Mouse (Mus musculus): Measurements from ENCODE around the gene Cfap45. TPM values are rescaled to one million over a fixed set of nuclear protein-coding genes. Genes with fewer than 3 reads are reported as not detected.

Cfap45 gene
- polyA plus RNA-seq, 1 experiment from 2014 or later, result 0.40 TPM

- ATAC-seq (ENCODE audit: low read depth), result no peak
- 69% methylated on average over 6 of the region's 6 CpGs for WGBS (ENCODE audit: insufficient replicate concordance)
- no peak overlapping the region for H3K9ac ChIP-seq (ENCODE audit: low read depth, low read length)
These were observed 63.7 kb downstream of the Cfap45 start for GRCm38 (mm10) chr1:172584271-172584670.

GRCm38 (mm10) chr1:172585026-172585425, 64.4 kb downstream of the Cfap45 start:
- no peak for ATAC-seq (ENCODE audit: low read depth)
- Histone ChIP-seq H3K27ac (ENCODE audit: low read length) (no peak overlapping the region), H3K9ac (ENCODE audit: low read depth, low read length) (no peak overlapping the region), H3K4me3 (ENCODE audit: low read depth, low read length) (no peak overlapping the region), H3K27me3 (ENCODE audit: control insufficient read depth, insufficient read depth, low read depth, low read length) (no peaks in the 10 kb centered on the region; the same call in 1 of the 2 replicates), H3K4me1 (ENCODE audit: control insufficient read depth, low read depth, low read length) (no peaks in the 10 kb centered on the region), H3K4me2 (ENCODE audit: low read depth, low read length) (no peak overlapping the region), H3K9me3 (replicated peaks; ENCODE audit: control insufficient read depth, low read length) (no peaks in the 10 kb centered on the region), H3K36me3 (ENCODE audit: control insufficient read depth, insufficient read depth) (no peaks in the 10 kb centered on the region)
- 42% methylated on average over 4 of the region's 4 CpGs for WGBS (ENCODE audit: insufficient replicate concordance)

More at GRCm38 (mm10) chr1:172584271-172584670, 63.7 kb downstream of the Cfap45 start:
- no peak overlapping the region for H3K27ac ChIP-seq (ENCODE audit: low read length)
- no peak overlapping the region for H3K4me2 ChIP-seq (ENCODE audit: low read depth, low read length)
- H3K27me3 ChIP-seq (ENCODE audit: control insufficient read depth, insufficient read depth, low read depth, low read length), result no peaks in the 10 kb centered on the region; the same call in 1 of the 2 replicates
- H3K4me3 ChIP-seq (ENCODE audit: low read depth, low read length), result no peak overlapping the region
- no peaks in the 10 kb centered on the region for H3K4me1 ChIP-seq (ENCODE audit: control insufficient read depth, low read depth, low read length)
- no peaks in the 10 kb centered on the region for H3K36me3 ChIP-seq (ENCODE audit: control insufficient read depth, insufficient read depth)
- H3K9me3 ChIP-seq (replicated peaks; ENCODE audit: control insufficient read depth, low read length), result no peaks in the 10 kb centered on the region

- H3K27ac ChIP-seq (ENCODE audit: low read length), result no peak overlapping the region
These were observed 65.3 kb downstream of the Cfap45 start for GRCm38 (mm10) chr1:172585612-172586567.

GRCm38 (mm10) chr1:172590385-172590784, 69.8 kb downstream of the Cfap45 start, which contains the start of gene Slamf8:
Gene Slamf8, minus strand, starts transcription at chr1:172590568.
- no peaks in the 10 kb centered on the region for H3K4me1 ChIP-seq (ENCODE audit: control insufficient read depth, low read depth, low read length)
- no peak within 1 kb of the TSS for H3K4me2 ChIP-seq (ENCODE audit: low read depth, low read length)
- no peak for ATAC-seq (ENCODE audit: low read depth)
- H3K9me3 ChIP-seq (replicated peaks; ENCODE audit: control insufficient read depth, low read length), result no peaks in the 10 kb centered on the region
- H3K36me3 ChIP-seq (ENCODE audit: control insufficient read depth, insufficient read depth), result no peaks in the 10 kb centered on the region
- no peak within 1 kb of the TSS for H3K4me3 ChIP-seq (ENCODE audit: low read depth, low read length)
- no peaks in the 10 kb centered on the region; the same call in 1 of the 2 replicates for H3K27me3 ChIP-seq (ENCODE audit: control insufficient read depth, insufficient read depth, low read depth, low read length)
- H3K9ac ChIP-seq (ENCODE audit: low read depth, low read length), result no peak within 1 kb of the TSS
- 55% methylated on average over 7 of the region's 7 CpGs for WGBS (ENCODE audit: insufficient replicate concordance)
- no peak within 1 kb of the TSS for H3K27ac ChIP-seq (ENCODE audit: low read length)

More at GRCm38 (mm10) chr1:172585612-172586567, 65.3 kb downstream of the Cfap45 start:
- no peak for ATAC-seq (ENCODE audit: low read depth)
- Histone ChIP-seq H3K27me3 (ENCODE audit: control insufficient read depth, insufficient read depth, low read depth, low read length) (no peaks in the 10 kb centered on the region; the same call in 1 of the 2 replicates), H3K4me3 (ENCODE audit: low read depth, low read length) (no peak overlapping the region), H3K9me3 (replicated peaks; ENCODE audit: control insufficient read depth, low read length) (no peaks in the 10 kb centered on the region), H3K4me1 (ENCODE audit: control insufficient read depth, low read depth, low read length) (no peaks in the 10 kb centered on the region), H3K4me2 (ENCODE audit: low read depth, low read length) (no peak overlapping the region), H3K9ac (ENCODE audit: low read depth, low read length) (no peak overlapping the region), H3K36me3 (ENCODE audit: control insufficient read depth, insufficient read depth) (no peaks in the 10 kb centered on the region)
- 43% methylated on average over 26 of the region's 26 CpGs for WGBS (ENCODE audit: insufficient replicate concordance)

GRCm38 (mm10) chr1:172593321-172593720, 72.7 kb downstream of the Cfap45 start:
- Histone ChIP-seq H3K27me3 (ENCODE audit: control insufficient read depth, insufficient read depth, low read depth, low read length) (no peaks in the 10 kb centered on the region), H3K36me3 (ENCODE audit: control insufficient read depth, insufficient read depth) (no peaks in the 10 kb centered on the region), H3K9me3 (replicated peaks; ENCODE audit: control insufficient read depth, low read length) (no peaks in the 10 kb centered on the region), H3K4me1 (ENCODE audit: control insufficient read depth, low read depth, low read length) (no peaks in the 10 kb centered on the region), H3K9ac (ENCODE audit: low read depth, low read length) (no peak overlapping the region), H3K4me2 (ENCODE audit: low read depth, low read length) (no peak overlapping the region), H3K4me3 (ENCODE audit: low read depth, low read length) (no peak overlapping the region), H3K27ac (ENCODE audit: low read length) (no peak overlapping the region)
- ATAC-seq (ENCODE audit: low read depth), result no peak
- 41% methylated on average over 3 of the region's 3 CpGs for WGBS (ENCODE audit: insufficient replicate concordance)

- no peak overlapping the region for H3K4me2 ChIP-seq (ENCODE audit: low read depth, low read length)
- no peaks in the 10 kb centered on the region for H3K4me1 ChIP-seq (ENCODE audit: control insufficient read depth, low read depth, low read length)
- no peak overlapping the region for H3K9ac ChIP-seq (ENCODE audit: low read depth, low read length)
- no peaks in the 10 kb centered on the region for H3K27me3 ChIP-seq (ENCODE audit: control insufficient read depth, insufficient read depth, low read depth, low read length)
- no peak overlapping the region for H3K4me3 ChIP-seq (ENCODE audit: low read depth, low read length)
- no peaks in the 10 kb centered on the region for H3K36me3 ChIP-seq (ENCODE audit: control insufficient read depth, insufficient read depth)
- WGBS (ENCODE audit: insufficient replicate concordance), result 28% methylated on average over 2 of the region's 2 CpGs
- no peaks in the 10 kb centered on the region for H3K9me3 ChIP-seq (replicated peaks; ENCODE audit: control insufficient read depth, low read length)
- no peak overlapping the region for H3K27ac ChIP-seq (ENCODE audit: low read length)
- ATAC-seq (ENCODE audit: low read depth), result no peak
These were observed 73.4 kb downstream of the Cfap45 start for GRCm38 (mm10) chr1:172593956-172594355.

- no peak overlapping the region for H3K27ac ChIP-seq (ENCODE audit: low read length)
- H3K4me1 ChIP-seq (ENCODE audit: control insufficient read depth, low read depth, low read length), result no peaks in the 10 kb centered on the region
- H3K9ac ChIP-seq (ENCODE audit: low read depth, low read length), result no peak overlapping the region
- no peaks in the 10 kb centered on the region for H3K27me3 ChIP-seq (ENCODE audit: control insufficient read depth, insufficient read depth, low read depth, low read length)
- H3K4me2 ChIP-seq (ENCODE audit: low read depth, low read length), result no peak overlapping the region
- H3K36me3 ChIP-seq (ENCODE audit: control insufficient read depth, insufficient read depth), result no peaks in the 10 kb centered on the region
- no peaks in the 10 kb centered on the region for H3K9me3 ChIP-seq (replicated peaks; ENCODE audit: control insufficient read depth, low read length)
- ATAC-seq (ENCODE audit: low read depth), result no peak
- H3K4me3 ChIP-seq (ENCODE audit: low read depth, low read length), result no peak overlapping the region
These were observed 73.9 kb downstream of the Cfap45 start for GRCm38 (mm10) chr1:172594495-172594894.
